Mouse (Mus musculus) midbrain, embryonic 12.5 days (tissue): Measurements from ENCODE around the gene Ubqln4. TPM values are rescaled to one million over a fixed set of nuclear protein-coding genes. Genes with fewer than 3 reads are reported as not detected.
"Not testable (repeated sequence)": the region's sequence is repeated elsewhere in the genome, so short reads cannot be mapped to it uniquely, and the experiment has no call there.

Experiments used
- ATAC-seq: fragments of 200-750 bp; cut with Nextera tagmentation; 2 replicates; pipeline ENCODE4 v1.8.0; 2017; ENCODE audit warnings: low read depth, moderate TSS enrichment, moderate library complexity; ENCODE audit not compliant: low FRiP score
- H3K27ac ChIP-seq: fragments of 300-500 bp; sonication (generic); replicated peaks from 2 replicates; pipeline ENCODE4 v1.5.1; 2016; ENCODE audit warnings: mild to moderate bottlenecking
- H3K27me3 ChIP-seq: fragments of 300-500 bp; sonication (generic); 2 replicates; pipeline ENCODE4 v1.6.1; 2016; ENCODE audit warnings: mild to moderate bottlenecking
- H3K36me3 ChIP-seq: fragments of 300-500 bp; sonication (generic); 2 replicates; pipeline ENCODE4 v1.6.1; 2016
- H3K4me1 ChIP-seq: fragments of 300-500 bp; sonication (generic); 2 replicates; pipeline ENCODE4 v1.6.1; 2016
- H3K4me2 ChIP-seq: fragments of 300-500 bp; sonication (generic); replicated peaks from 2 replicates; pipeline ENCODE4 v1.6.1; 2016; ENCODE audit warnings: mild to moderate bottlenecking, moderate library complexity
- H3K4me3 ChIP-seq: fragments of 300-500 bp; sonication (generic); 2 replicates; pipeline ENCODE4 v1.5.1; 2016; ENCODE audit warnings: mild to moderate bottlenecking
- H3K9ac ChIP-seq: fragments of 300-500 bp; sonication (generic); replicated peaks from 2 replicates; pipeline ENCODE4 v1.6.1; 2016; ENCODE audit warnings: mild to moderate bottlenecking, moderate library complexity
- H3K9me3 ChIP-seq: fragments of 300-500 bp; sonication (generic); 2 replicates; pipeline ENCODE4 v1.6.1; 2016; ENCODE audit warnings: mild to moderate bottlenecking
- whole genome bisulfite sequencing: fragments of 180-500 bp; shearing (Covaris S2); methylation state at CpG from one replicate; pipeline ENCODE4 v1.1.7; 2016; 5-methylcytosine and 5-hydroxymethylcytosine counted together
- polyA plus RNA-seq: library from polyadenylated mRNA; unstranded; fragments of >200 nt; fragmentation: Nextera tagmentation; extraction: Ambion mirVana; gene quantifications from 2 replicates; pipeline ENCODE4 v1.2.1, GENCODE M21; 2016

The Ubqln4 gene
- polyA plus RNA-seq, 1 experiment from 2014 or later = 64.7 TPM

- H3K9ac ChIP-seq = no peak overlapping the region
- no peaks in the 10 kb centered on the region for H3K36me3 ChIP-seq
- no peak overlapping the region for H3K27ac ChIP-seq
- H3K4me2 ChIP-seq = no peak overlapping the region
- no peak overlapping the region for H3K4me3 ChIP-seq
- H3K27me3 ChIP-seq = no peaks in the 10 kb centered on the region
- 70% methylated on average over 10 of the region's 10 CpGs for WGBS
- H3K9me3 ChIP-seq = no peaks in the 10 kb centered on the region
- no peak for ATAC-seq
- 0 out of 2 replicates have a peak, but pooled peaks cover 9% of the 10 kb centered on the region for H3K4me1 ChIP-seq
Measured at GRCm38 (mm10) chr3:88593893-88594580, 40.5 kb downstream of the Ubqln4 start.

GRCm38 (mm10) chr3:88596547-88596946 is 43.0 kb downstream of the Ubqln4 start:
- not testable (repeated sequence) for ATAC-seq, H3K9ac ChIP-seq, H3K4me1 ChIP-seq, H3K27ac ChIP-seq, H3K27me3 ChIP-seq, H3K9me3 ChIP-seq, H3K4me3 ChIP-seq, H3K4me2 ChIP-seq, H3K36me3 ChIP-seq
- WGBS = 84% methylated on average over 4 of the region's 4 CpGs

- no peak overlapping the region for H3K4me2 ChIP-seq
- no peak overlapping the region for H3K9ac ChIP-seq
- H3K4me1 ChIP-seq = peaks cover 4% of the 10 kb centered on the region; the same call in 1 of the 2 replicates
- no peaks in the 10 kb centered on the region for H3K36me3 ChIP-seq
- H3K9me3 ChIP-seq = no peaks in the 10 kb centered on the region
- no peak overlapping the region for H3K27ac ChIP-seq
- peaks cover 11% of the 10 kb centered on the region; the same call in 1 of the 2 replicates for H3K27me3 ChIP-seq
- 79% methylated on average over 4 of the region's 4 CpGs for WGBS
- H3K4me3 ChIP-seq = no peak overlapping the region
- ATAC-seq = no peak
Measured at GRCm38 (mm10) chr3:88602466-88602865, 48.9 kb downstream of the Ubqln4 start.

GRCm38 (mm10) chr3:88603714-88604161 is 50.2 kb downstream of the Ubqln4 start:
- 30% methylated on average over 6 of the region's 6 CpGs for WGBS
- Histone ChIP-seq H3K4me2 (no peak overlapping the region), H3K4me3 (no peak overlapping the region), H3K36me3 (no peaks in the 10 kb centered on the region), H3K27me3 (peaks cover 15% of the 10 kb centered on the region; the same call in 1 of the 2 replicates), H3K9me3 (no peaks in the 10 kb centered on the region), H3K9ac (no peak overlapping the region), H3K27ac (no peak overlapping the region), H3K4me1 (peaks cover 10% of the 10 kb centered on the region)
- ATAC-seq = no peak

DNA sequence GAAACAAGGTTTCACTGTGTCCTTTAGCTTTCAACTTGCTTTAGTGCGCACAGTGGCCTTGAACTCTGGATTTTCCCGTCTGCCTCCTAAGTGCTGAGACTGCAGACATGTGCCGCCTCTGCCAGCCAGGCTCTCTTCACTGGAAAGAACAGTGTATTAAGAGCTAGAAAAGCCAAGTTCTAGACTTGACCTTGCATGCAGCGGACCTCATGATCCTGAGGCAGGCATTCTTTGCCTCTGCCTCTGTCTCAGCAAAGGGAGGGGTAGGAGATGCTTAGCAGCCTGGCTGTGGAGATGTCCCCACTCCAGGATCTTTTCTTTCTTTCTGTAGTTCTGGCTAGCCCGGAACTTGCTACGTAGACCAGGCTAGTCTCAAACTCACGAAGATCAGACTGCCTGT is 51.3 kb downstream of the Ubqln4 start:
- Histone ChIP-seq H3K27ac (no peak overlapping the region), H3K4me2 (no peak overlapping the region), H3K27me3 (peaks cover 15% of the 10 kb centered on the region; the same call in 1 of the 2 replicates), H3K36me3 (no peaks in the 10 kb centered on the region), H3K9ac (no peak overlapping the region), H3K4me1 (peaks cover 10% of the 10 kb centered on the region), H3K4me3 (no peak overlapping the region), H3K9me3 (no peaks in the 10 kb centered on the region)
- ATAC-seq = no peak
- WGBS = 91% methylated on average over 7 of the region's 7 CpGs

- not testable (repeated sequence) for H3K27ac ChIP-seq, H3K36me3 ChIP-seq, ATAC-seq, H3K4me3 ChIP-seq, H3K9me3 ChIP-seq, H3K9ac ChIP-seq
- Histone ChIP-seq H3K4me2 (peak within 1 kb of the TSS; percentile 57; the same call in 1 of the 2 replicates), H3K4me1 (peaks cover 10% of the 10 kb centered on the region), H3K27me3 (peaks cover 15% of the 10 kb centered on the region; the same call in 1 of the 2 replicates)
- WGBS = 96% methylated on average over 2 of the region's 2 CpGs
Measured at GRCm38 (mm10) chr3:88605666-88606065, 52.1 kb downstream of the Ubqln4 start, which contains the start of gene Arhgef2. TSS of gene Arhgef2 (plus strand) at chr3:88605966.

DNA sequence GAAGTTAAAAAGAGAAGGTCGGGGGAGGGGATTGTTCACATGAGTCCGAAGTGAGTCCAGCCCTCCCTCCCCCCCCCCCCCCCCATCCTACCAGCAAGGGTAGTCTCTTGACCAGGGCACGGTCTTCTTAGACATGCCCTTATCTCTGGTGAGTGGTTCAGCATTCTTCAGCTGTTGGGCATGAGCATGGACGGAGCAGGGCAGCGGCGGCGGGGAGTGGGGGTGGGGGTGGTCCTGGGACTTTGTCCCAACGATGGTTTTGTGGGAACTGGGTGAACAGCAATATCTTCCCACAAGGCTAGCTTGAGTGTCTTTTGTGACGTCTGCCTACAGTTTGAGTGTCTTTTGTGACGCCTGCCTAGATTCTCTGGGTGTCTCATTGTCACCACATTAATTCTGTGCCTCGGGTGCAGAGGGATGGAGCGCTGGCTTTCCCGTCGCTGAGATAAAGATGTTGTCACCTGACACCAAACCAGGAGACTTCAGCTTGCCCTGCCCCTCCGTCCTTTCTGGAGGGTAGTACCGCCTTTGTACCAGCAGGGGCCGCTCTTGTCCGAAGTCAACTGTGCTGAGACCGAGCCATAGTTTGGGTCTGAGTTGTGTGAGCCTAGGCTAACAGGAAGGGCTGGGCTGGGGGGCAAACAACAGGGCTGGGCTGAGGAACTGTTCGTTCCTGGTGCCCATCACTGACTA is 53.7 kb downstream of the Ubqln4 start:
- peak overlapping the region; percentile 31 for H3K4me3 ChIP-seq
- no peaks in the 10 kb centered on the region for H3K36me3 ChIP-seq
- peak overlapping the region; percentile 57 for H3K4me2 ChIP-seq
- no peaks in the 10 kb centered on the region for H3K9me3 ChIP-seq
- under 1% methylated on average over 19 of the region's 20 CpGs for WGBS
- peaks cover 15% of the 10 kb centered on the region; the same call in 1 of the 2 replicates for H3K27me3 ChIP-seq
- no peak overlapping the region for H3K27ac ChIP-seq
- peak; percentile 84 for ATAC-seq
- H3K9ac ChIP-seq = peak overlapping the region; percentile 53; the same call in 1 of the 2 replicates
- H3K4me1 ChIP-seq = peaks cover 10% of the 10 kb centered on the region

GRCm38 (mm10) chr3:88607758-88608138 is 54.2 kb downstream of the Ubqln4 start:
- Histone ChIP-seq H3K36me3 (no peaks in the 10 kb centered on the region), H3K4me1 (peaks cover 10% of the 10 kb centered on the region), H3K4me2 (peak overlapping the region; percentile 57), H3K27me3 (peaks cover 15% of the 10 kb centered on the region; the same call in 1 of the 2 replicates), H3K27ac (no peak overlapping the region), H3K9ac (peak overlapping the region; percentile 28; the same call in 1 of the 2 replicates), H3K4me3 (peak overlapping the region; percentile 31), H3K9me3 (no peaks in the 10 kb centered on the region)
- peak; percentile 67 for ATAC-seq
- 22% methylated on average over 10 of the region's 10 CpGs for WGBS

GRCm38 (mm10) chr3:88609066-88609465 is 55.5 kb downstream of the Ubqln4 start:
- H3K9ac ChIP-seq = no peak overlapping the region
- H3K4me3 ChIP-seq = no peak overlapping the region
- ATAC-seq = no peak
- H3K9me3 ChIP-seq = no peaks in the 10 kb centered on the region
- peaks cover 15% of the 10 kb centered on the region; the same call in 1 of the 2 replicates for H3K27me3 ChIP-seq
- H3K4me2 ChIP-seq = no peak overlapping the region
- no peaks in the 10 kb centered on the region for H3K36me3 ChIP-seq
- H3K27ac ChIP-seq = no peak overlapping the region
- WGBS = 78% methylated on average over 4 of the region's 4 CpGs
- peaks cover 10% of the 10 kb centered on the region for H3K4me1 ChIP-seq

DNA sequence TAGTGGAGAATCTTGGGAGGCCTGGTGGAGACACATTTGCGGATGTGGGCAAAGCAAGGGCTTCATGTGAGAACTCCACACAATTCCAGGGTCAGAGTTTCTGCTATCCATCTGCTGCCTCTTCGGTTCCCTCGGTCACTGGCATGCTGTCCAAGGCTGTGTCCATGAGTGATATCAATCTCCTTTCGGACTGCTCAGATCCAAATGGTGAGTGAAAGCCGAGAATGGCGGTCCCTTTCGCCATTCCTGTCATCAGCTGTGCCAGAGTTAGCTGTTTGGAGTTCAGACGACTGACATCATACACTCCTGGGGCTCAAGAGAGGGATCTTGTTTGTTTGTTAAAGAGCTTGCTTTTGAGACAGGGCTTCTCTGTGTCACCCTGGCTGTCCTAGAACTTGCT is 60.9 kb downstream of the Ubqln4 start:
- Histone ChIP-seq H3K4me1 (peaks cover 8% of the 10 kb centered on the region; the same call in 1 of the 2 replicates), H3K36me3 (no peaks in the 10 kb centered on the region), H3K27ac (no peak overlapping the region), H3K9ac (no peak overlapping the region), H3K9me3 (no peaks in the 10 kb centered on the region), H3K27me3 (0 out of 2 replicates have a peak, but pooled peaks cover 6% of the 10 kb centered on the region), H3K4me2 (no peak overlapping the region), H3K4me3 (no peak overlapping the region)
- WGBS = 78% methylated on average over 8 of the region's 8 CpGs
- ATAC-seq = no peak

DNA sequence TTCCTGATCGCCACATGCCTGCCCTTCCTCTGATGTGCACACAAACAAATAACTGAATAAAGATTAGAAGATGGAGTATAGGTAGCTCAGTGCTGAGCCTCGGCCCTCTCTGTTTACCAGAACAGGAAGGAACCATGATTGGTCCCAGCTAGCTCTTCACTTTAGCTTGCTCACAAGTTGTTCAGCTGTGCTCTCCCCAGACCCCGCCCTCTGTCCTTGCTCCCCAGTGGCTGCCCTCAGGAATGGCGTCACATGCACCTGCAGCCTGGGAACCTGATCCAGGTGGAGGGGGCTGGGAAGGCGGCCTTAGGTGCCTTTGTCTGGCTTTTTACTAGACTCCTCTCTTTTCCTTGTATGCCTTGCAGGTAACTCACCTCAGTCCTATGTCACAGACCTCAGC is 61.6 kb downstream of the Ubqln4 start:
- WGBS = 78% methylated on average over 5 of the region's 5 CpGs
- H3K9me3 ChIP-seq = no peaks in the 10 kb centered on the region
- H3K36me3 ChIP-seq = no peaks in the 10 kb centered on the region
- no peak for ATAC-seq
- 0 out of 2 replicates have a peak, but pooled peaks cover 6% of the 10 kb centered on the region for H3K27me3 ChIP-seq
- no peak overlapping the region for H3K27ac ChIP-seq
- H3K9ac ChIP-seq = 0 out of 2 replicates have a peak overlapping the region, but pooled peaks have one; percentile 11
- H3K4me2 ChIP-seq = no peak overlapping the region
- H3K4me3 ChIP-seq = no peak overlapping the region
- peaks cover 8% of the 10 kb centered on the region; the same call in 1 of the 2 replicates for H3K4me1 ChIP-seq

DNA sequence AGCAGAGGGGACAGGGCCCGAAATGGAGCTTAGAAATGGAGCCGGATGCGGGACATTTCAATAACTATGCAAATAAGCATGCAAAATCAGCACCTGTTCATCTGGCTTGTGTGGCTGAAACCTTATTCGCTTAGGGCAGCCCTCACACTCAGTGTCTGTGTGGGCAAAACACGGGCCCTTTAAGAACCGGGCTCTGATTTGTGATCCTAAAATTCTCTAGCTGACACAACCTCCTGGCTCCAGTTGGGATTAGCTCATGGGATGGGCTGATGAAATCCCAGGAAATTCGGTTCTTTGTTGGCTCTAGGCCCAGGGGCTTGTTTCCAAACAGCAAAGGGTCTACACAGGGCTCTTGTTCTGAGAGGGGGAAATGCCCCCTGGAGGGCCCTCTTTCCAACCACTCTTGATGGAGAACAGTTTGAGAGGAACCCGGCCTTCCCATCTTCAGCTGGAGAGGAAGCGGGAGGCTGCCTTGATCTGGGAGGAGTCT is 62.4 kb downstream of the Ubqln4 start:
- 0 out of 2 replicates have a peak, but pooled peaks cover 6% of the 10 kb centered on the region for H3K27me3 ChIP-seq
- 53% methylated on average over 9 of the region's 9 CpGs for WGBS
- no peak overlapping the region for H3K9ac ChIP-seq
- peaks cover 13% of the 10 kb centered on the region for H3K4me1 ChIP-seq
- H3K9me3 ChIP-seq = no peaks in the 10 kb centered on the region
- ATAC-seq = no peak
- H3K4me3 ChIP-seq = no peak overlapping the region
- H3K4me2 ChIP-seq = no peak overlapping the region
- 0 out of 2 replicates have a peak overlapping the region, but pooled peaks have one; percentile 35 for H3K27ac ChIP-seq
- no peaks in the 10 kb centered on the region for H3K36me3 ChIP-seq
